Comparison of ENCODE assay signal across 31 mouse cellular contexts in genomic region chr17:79315415-79316094, GRCm38 (mm10). TPM values are rescaled to one million over a fixed set of nuclear protein-coding genes. Genes with fewer than 3 reads are reported as not detected.
DNase-seq lines count a peak whose midpoint lies in the region; ATAC-seq lines count a peak whose summit lies in the region.
"Had no signal": no experiment of that assay in that cellular context is flagged by ENCODE, and none has a peak within 500 bp of the region (broad histone marks: within the 10 kb centered on the region; RNA-seq: fewer than 3 reads in every experiment).

No protein-coding gene starts in this region.

- no peak overlapping the region for H3K27ac ChIP-seq in hindbrain, embryonic 16.5 days (ENCODE audit: low read depth, low read length)
- no peak overlapping the region for H3K27ac ChIP-seq in hindbrain, embryonic 14.5 days
- no peak overlapping the region for H3K27ac ChIP-seq in forebrain, embryonic 13.5 days
- H3K27ac ChIP-seq: embryonic facial prominence, embryonic 12.5 days; heart, adult 2 months; hindbrain, embryonic 15.5 days; kidney, embryonic 15.5 days; limb, embryonic 12.5 days; midbrain, embryonic 10.5 days; neural tube, embryonic 12.5 days; stomach, postnatal 0 days had no signal

- no peak overlapping the region for H3K4me2 ChIP-seq in hindbrain, embryonic 16.5 days (ENCODE audit: low read length)
- no peak overlapping the region for H3K4me2 ChIP-seq in hindbrain, embryonic 14.5 days (replicated peaks)
- no peak overlapping the region for H3K4me2 ChIP-seq in forebrain, embryonic 13.5 days
- H3K4me2 ChIP-seq: embryonic facial prominence, embryonic 12.5 days; heart, embryonic 12.5 days; hindbrain, embryonic 15.5 days; kidney, embryonic 15.5 days; limb, embryonic 12.5 days; liver, embryonic 11.5 days; neural tube, embryonic 12.5 days had no signal

- no peaks in the 10 kb centered on the region for H3K4me1 ChIP-seq in hindbrain, embryonic 16.5 days (ENCODE audit: control insufficient read depth, insufficient read depth, low read depth, low read length)
- no peaks in the 10 kb centered on the region for H3K4me1 ChIP-seq in hindbrain, embryonic 14.5 days (replicated peaks; ENCODE audit: control insufficient read depth, insufficient read depth, low read length)
- H3K4me1 ChIP-seq in forebrain, embryonic 13.5 days = no peaks in the 10 kb centered on the region
- H3K4me1 ChIP-seq: embryonic facial prominence, embryonic 12.5 days; heart, embryonic 12.5 days; hindbrain, embryonic 15.5 days; kidney, embryonic 15.5 days; midbrain, embryonic 10.5 days; neural tube, embryonic 12.5 days had no signal

- no peak for DNase-seq in hindbrain, embryonic 14.5 days (ENCODE audit: low spot score)
- peak; percentile 8 for DNase-seq in 3T3-L1 (ENCODE audit: low read depth, low spot score)
- DNase-seq in Muller cell, postnatal 12 days (ENCODE audit: inconsistent ontology term) = peak; percentile 62
- no peak for DNase-seq in gastrocnemius, postnatal 10 days
- DNase-seq in frontal cortex, postnatal 36 days (ENCODE audit: low spot score in 2 of 2) = no peak
- DNase-seq: adrenal gland, adult 2 months; cerebellum, adult 9-10 months; cerebellum, postnatal 36 days; gastrocnemius, postnatal 36 days; heart, adult 2 months; kidney, adult 18-20 months; kidney, postnatal 25 days; lung, postnatal 14 days; right cerebral cortex, postnatal 4 days; thymus, adult 18-20 months; thymus, postnatal 36 days had no signal

- no peaks in the 10 kb centered on the region for H3K36me3 ChIP-seq in hindbrain, embryonic 16.5 days (ENCODE audit: control insufficient read depth, insufficient read depth, low read length)
- no peaks in the 10 kb centered on the region for H3K36me3 ChIP-seq in hindbrain, embryonic 14.5 days (replicated peaks; ENCODE audit: control insufficient read depth, insufficient read depth)
- no peaks in the 10 kb centered on the region for H3K36me3 ChIP-seq in forebrain, embryonic 13.5 days (ENCODE audit: poor library complexity, severe bottlenecking)
- H3K36me3 ChIP-seq: embryonic facial prominence, embryonic 12.5 days; G1E; heart, embryonic 12.5 days; hindbrain, embryonic 15.5 days; kidney, embryonic 15.5 days; limb, embryonic 12.5 days; midbrain, embryonic 10.5 days; neural tube, embryonic 12.5 days had no signal

- H3K4me3 ChIP-seq in hindbrain, embryonic 16.5 days (ENCODE audit: low read length) = no peak overlapping the region
- no peak overlapping the region for H3K4me3 ChIP-seq in hindbrain, embryonic 14.5 days (replicated peaks; ENCODE audit: low read length)
- H3K4me3 ChIP-seq in forebrain, embryonic 13.5 days = no peak overlapping the region
- H3K4me3 ChIP-seq: embryonic facial prominence, embryonic 12.5 days; erythroblast, embryonic 14.5 days; heart, adult 2 months; heart, embryonic 12.5 days; hindbrain, embryonic 15.5 days; kidney, embryonic 15.5 days; limb, embryonic 12.5 days; midbrain, embryonic 10.5 days; myocyte; neural tube, embryonic 12.5 days had no signal

- no peak overlapping the region for H3K9ac ChIP-seq in hindbrain, embryonic 16.5 days (ENCODE audit: low read depth, low read length)
- H3K9ac ChIP-seq in hindbrain, embryonic 14.5 days = no peak overlapping the region
- no peak overlapping the region for H3K9ac ChIP-seq in forebrain, embryonic 13.5 days
- H3K9ac ChIP-seq: embryonic facial prominence, embryonic 12.5 days; heart, embryonic 12.5 days; hindbrain, embryonic 15.5 days; kidney, embryonic 15.5 days; limb, embryonic 12.5 days; neural tube, embryonic 12.5 days had no signal

- H3K27me3 ChIP-seq in hindbrain, embryonic 16.5 days (replicated peaks; ENCODE audit: control insufficient read depth, insufficient read depth, low read length) = no peaks in the 10 kb centered on the region
- no peaks in the 10 kb centered on the region for H3K27me3 ChIP-seq in hindbrain, embryonic 14.5 days (ENCODE audit: control insufficient read depth, insufficient read depth, low read length)
- no peaks in the 10 kb centered on the region for H3K27me3 ChIP-seq in forebrain, embryonic 13.5 days
- H3K27me3 ChIP-seq: embryonic facial prominence, embryonic 12.5 days; heart, embryonic 12.5 days; hindbrain, embryonic 15.5 days; kidney, embryonic 15.5 days; limb, embryonic 12.5 days; neural tube, embryonic 12.5 days had no signal

- peak; percentile 54; the same call in 1 of the 2 replicates for ATAC-seq in hindbrain, embryonic 16.5 days
- ATAC-seq in hindbrain, embryonic 14.5 days (ENCODE audit: low FRiP score) = no peak
- ATAC-seq in forebrain, embryonic 13.5 days = peak; percentile 43; the same call in 1 of the 2 replicates
- ATAC-seq: midbrain, embryonic 16.5 days had no signal

- WGBS in hindbrain, embryonic 16.5 days = 69% methylated on average over 4 of the region's 4 CpGs
- 70% methylated on average over 4 of the region's 4 CpGs for WGBS in hindbrain, embryonic 14.5 days
- 48% methylated on average over 4 of the region's 4 CpGs for WGBS in forebrain, embryonic 13.5 days

- H3K9me3 ChIP-seq in hindbrain, embryonic 16.5 days (ENCODE audit: control insufficient read depth, low read length) = no peaks in the 10 kb centered on the region
- H3K9me3 ChIP-seq in hindbrain, embryonic 14.5 days (ENCODE audit: control insufficient read depth, low read length) = no peaks in the 10 kb centered on the region
- 0 out of 2 replicates have a peak, but pooled peaks cover 3% of the 10 kb centered on the region for H3K9me3 ChIP-seq in forebrain, embryonic 13.5 days (replicated peaks)
- H3K9me3 ChIP-seq: embryonic facial prominence, embryonic 12.5 days; heart, embryonic 12.5 days; hindbrain, embryonic 15.5 days; kidney, embryonic 15.5 days; limb, embryonic 12.5 days; midbrain, embryonic 10.5 days; neural tube, embryonic 12.5 days had no signal

RNA-seq across cellular contexts. Expression of gene Cdc42ep3, which starts 39.3 kb away (rescaled TPM):
- 44.0 and 46.5 TPM in 2 replicates for polyA plus RNA-seq in hindbrain, embryonic 16.5 days (2015; fragmentation: Nextera tagmentation; extraction: Ambion mirVana)
- polyA plus RNA-seq in hindbrain, embryonic 14.5 days (2014; fragmentation: Nextera tagmentation; extraction: Ambion mirVana) = 50.5 and 50.6 TPM in 2 replicates
- 33.5 TPM in 2 replicates for polyA plus RNA-seq in forebrain, embryonic 13.5 days (2015; fragmentation: Nextera tagmentation; extraction: Ambion mirVana)
- 10 to 100 TPM; 35.2 to 36.8 TPM for total RNA-seq in gastrocnemius, postnatal 10 days (2021)
- polyA plus RNA-seq: G1E had no signal

Comparison
In these comparisons a context has a peak if more than half of its experiments do, and no peak if none do; other contexts are left out.
1. DNase-seq: peak in 3T3-L1 (single experiment) and Muller cell, postnatal 12 days (single experiment); none in hindbrain, embryonic 14.5 days (single experiment), gastrocnemius, postnatal 10 days (single experiment) and frontal cortex, postnatal 36 days (0 of 2).